Mouse (Mus musculus) hindbrain, postnatal 0 days (tissue): ENCODE data around the gene Slmap. TPM values are rescaled to one million over a fixed set of nuclear protein-coding genes. Genes with fewer than 3 reads are reported as not detected.

Experiments used
- ATAC-seq: fragments of 200-750 bp; cut with Nextera tagmentation; 2 replicates; pipeline ENCODE4 v1.8.0; 2017; ENCODE audit warnings: mild to moderate bottlenecking, moderate TSS enrichment, moderate library complexity
- DNase-seq: peaks from one replicate; pipeline ENCODE4 v3.0.0-alpha.2; 2015; ENCODE audit warnings: low spot score
- H3K27ac ChIP-seq: fragments of 300-500 bp; sonication (generic); 2 replicates; pipeline ENCODE4 v1.5.1; 2014; ENCODE audit warnings: mild to moderate bottlenecking
- H3K27me3 ChIP-seq: fragments of 300-500 bp; sonication (generic); 2 replicates; pipeline ENCODE4 v1.6.1; 2014; ENCODE audit warnings: low read length, mixed read lengths; ENCODE audit not compliant: insufficient read depth
- H3K36me3 ChIP-seq: fragments of 300-500 bp; sonication (generic); 2 replicates; pipeline ENCODE4 v1.6.1; 2014; ENCODE audit warnings: low read length, mixed read lengths; ENCODE audit not compliant: insufficient read depth
- H3K4me1 ChIP-seq: fragments of 300-500 bp; sonication (generic); 2 replicates; pipeline ENCODE4 v1.6.1; 2014; ENCODE audit warnings: antibody characterized with exemption, low read length, mixed read lengths; ENCODE audit not compliant: insufficient read depth
- H3K4me2 ChIP-seq: fragments of 300-500 bp; sonication (generic); 2 replicates; pipeline ENCODE4 v1.6.1; 2014; ENCODE audit warnings: low read depth, mild to moderate bottlenecking, low read length, moderate library complexity, mixed read lengths
- H3K4me3 ChIP-seq: fragments of 300-500 bp; sonication (generic); 2 replicates; pipeline ENCODE4 v1.5.1; 2014; ENCODE audit warnings: low read length
- H3K9ac ChIP-seq: fragments of 300-500 bp; sonication (generic); replicated peaks from 2 replicates; pipeline ENCODE4 v1.6.1; 2014; ENCODE audit warnings: mild to moderate bottlenecking, low read length, moderate library complexity, mixed read lengths
- H3K9me3 ChIP-seq: fragments of 300-500 bp; sonication (generic); 2 replicates; pipeline ENCODE4 v1.6.1; 2016; ENCODE audit warnings: low read length, mixed read lengths
- CTCF ChIP-seq: IDR thresholded peaks from 2 replicates; pipeline ENCODE4 v1.5.1; 2016; ENCODE audit warnings: antibody characterized with exemption, control low read depth, low read depth
- WGBS: fragments of 180-500 bp; shearing (Covaris S2); extraction: QIAGEN DNeasy Blood & Tissue Kit; methylation state at CpG from one replicate; pipeline ENCODE4 v1.1.7; 2014; 5-methylcytosine and 5-hydroxymethylcytosine counted together
- polyA plus RNA-seq: library from polyadenylated mRNA; unstranded; fragments of >200 nt; fragmentation: Nextera tagmentation; extraction: Ambion mirVana; gene quantifications from 2 replicates; pipeline ENCODE4 v1.2.1, GENCODE M21; 2015
- total RNA-seq: library from RNA; depleted of rRNA; stranded (reverse); fragments of >200 nt; gene quantifications from 2 replicates; pipeline ENCODE4 v1.2.3, GENCODE M21; 2014

Gene Slmap
- total and polyA plus RNA-seq, 2 experiments from 2014 or later = 11.7 to 16.1 TPM

GRCm38 (mm10) chr14:26441041-26441812 lies 93.5 kb downstream of the Slmap start:
- Histone ChIP-seq H3K9ac (no peak overlapping the region), H3K27me3 (no peaks in the 10 kb centered on the region), H3K9me3 (no peaks in the 10 kb centered on the region), H3K4me1 (no peaks in the 10 kb centered on the region), H3K4me3 (no peak overlapping the region), H3K27ac (no peak overlapping the region), H3K36me3 (no peaks in the 10 kb centered on the region), H3K4me2 (no peak overlapping the region)
- WGBS = 82% methylated on average over 2 of the region's 2 CpGs
- TF ChIP-seq CTCF = no peak
- ATAC-seq (no peak), DNase-seq (no peak)

GRCm38 (mm10) chr14:26439996-26440395 lies 94.7 kb downstream of the Slmap start:
- no peak for DNase-seq
- no peaks in the 10 kb centered on the region for H3K36me3 ChIP-seq
- H3K4me2 ChIP-seq = no peak overlapping the region
- no peaks in the 10 kb centered on the region for H3K27me3 ChIP-seq
- H3K9me3 ChIP-seq = no peaks in the 10 kb centered on the region
- H3K9ac ChIP-seq = no peak overlapping the region
- no peak for ATAC-seq
- no peak for TF ChIP-seq CTCF
- no peaks in the 10 kb centered on the region for H3K4me1 ChIP-seq
- H3K4me3 ChIP-seq = no peak overlapping the region
- H3K27ac ChIP-seq = no peak overlapping the region

GRCm38 (mm10) chr14:26437771-26438170 lies 97.0 kb downstream of the Slmap start:
- H3K9ac ChIP-seq = no peak overlapping the region
- no peaks in the 10 kb centered on the region for H3K27me3 ChIP-seq
- no peak for ATAC-seq
- H3K4me2 ChIP-seq = no peak overlapping the region
- no peak for DNase-seq
- H3K4me3 ChIP-seq = no peak overlapping the region
- no peak for TF ChIP-seq CTCF
- H3K27ac ChIP-seq = no peak overlapping the region
- H3K36me3 ChIP-seq = no peaks in the 10 kb centered on the region
- 88% methylated on average over 2 of the region's 2 CpGs for WGBS
- no peaks in the 10 kb centered on the region for H3K9me3 ChIP-seq
- no peaks in the 10 kb centered on the region for H3K4me1 ChIP-seq

GRCm38 (mm10) chr14:26436304-26436703 lies 98.4 kb downstream of the Slmap start:
- H3K4me3 ChIP-seq = no peak overlapping the region
- no peaks in the 10 kb centered on the region for H3K27me3 ChIP-seq
- DNase-seq (no peak), ATAC-seq (no peak)
- H3K4me2 ChIP-seq = no peak overlapping the region
- H3K36me3 ChIP-seq = no peaks in the 10 kb centered on the region
- H3K27ac ChIP-seq = no peak overlapping the region
- TF ChIP-seq CTCF = peak; percentile 61
- no peaks in the 10 kb centered on the region for H3K9me3 ChIP-seq
- H3K9ac ChIP-seq = no peak overlapping the region
- no peaks in the 10 kb centered on the region for H3K4me1 ChIP-seq

- H3K27me3 ChIP-seq = no peaks in the 10 kb centered on the region
- H3K9me3 ChIP-seq = no peaks in the 10 kb centered on the region
- H3K4me2 ChIP-seq = no peak overlapping the region
- H3K4me3 ChIP-seq = no peak overlapping the region
- H3K36me3 ChIP-seq = 0 out of 2 replicates have a peak, but pooled peaks cover under 1% of the 10 kb centered on the region
- no peak overlapping the region for H3K9ac ChIP-seq
- no peak overlapping the region for H3K27ac ChIP-seq
- no peak for DNase-seq
- 62% methylated on average over 2 of the region's 2 CpGs for WGBS
- no peaks in the 10 kb centered on the region for H3K4me1 ChIP-seq
- TF ChIP-seq CTCF = no peak
- no peak for ATAC-seq
Observed at GRCm38 (mm10) chr14:26432320-26432719, 102.4 kb downstream of the Slmap start.

DNA sequence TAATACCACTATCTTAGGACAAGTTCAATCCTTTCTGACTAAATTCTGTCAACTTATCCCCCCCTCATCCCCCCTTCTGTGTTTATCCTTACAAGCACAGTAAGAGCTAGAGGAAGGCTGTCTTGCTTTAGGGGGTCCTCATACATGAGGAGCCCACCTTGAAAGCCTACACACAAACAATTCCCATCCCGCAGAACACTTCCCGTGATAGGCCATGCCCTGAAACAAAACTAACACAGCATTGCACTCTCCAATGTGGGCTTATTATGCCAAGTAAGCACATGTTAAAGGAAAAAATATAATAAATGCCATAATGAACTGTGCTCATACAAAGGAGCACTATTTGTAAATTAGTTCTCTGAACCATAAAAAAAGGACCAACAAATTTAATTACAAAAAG lies 102.8 kb downstream of the Slmap start:
- Histone ChIP-seq H3K27me3 (no peaks in the 10 kb centered on the region), H3K36me3 (peaks cover 5% of the 10 kb centered on the region; the same call in 1 of the 2 replicates), H3K4me2 (no peak overlapping the region), H3K27ac (no peak overlapping the region), H3K4me1 (no peaks in the 10 kb centered on the region), H3K9ac (no peak overlapping the region), H3K4me3 (no peak overlapping the region), H3K9me3 (no peaks in the 10 kb centered on the region)
- 81% methylated on average over 2 of the region's 2 CpGs for WGBS
- TF ChIP-seq CTCF = no peak
- ATAC-seq (no peak), DNase-seq (no peak)

DNA sequence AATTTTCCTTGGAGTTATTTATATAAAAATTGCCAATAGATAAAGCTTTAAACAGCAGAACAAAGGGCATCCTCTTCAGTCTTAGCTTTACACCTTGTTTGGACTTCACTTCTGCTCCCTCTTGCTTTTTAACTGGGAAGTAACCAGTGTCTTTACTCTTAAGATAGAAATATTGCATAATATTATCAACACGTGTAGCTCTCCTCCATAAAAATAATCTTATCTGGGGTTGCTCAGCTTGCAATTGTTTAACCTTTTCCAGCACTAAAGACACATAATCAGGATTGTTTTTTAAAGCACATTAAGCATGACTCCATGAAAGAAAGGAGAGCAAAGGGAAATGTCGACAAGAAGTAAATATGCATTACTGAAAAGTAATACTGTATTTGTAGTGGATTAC lies 114.5 kb downstream of the Slmap start:
- no peak for ATAC-seq

More for the DNA sequence above, 114.5 kb downstream of the Slmap start:
- Histone ChIP-seq H3K27ac (no peak overlapping the region), H3K36me3 (peaks cover 20% of the 10 kb centered on the region), H3K9ac (no peak overlapping the region), H3K9me3 (no peaks in the 10 kb centered on the region), H3K4me3 (no peak overlapping the region), H3K4me1 (no peaks in the 10 kb centered on the region), H3K27me3 (no peaks in the 10 kb centered on the region), H3K4me2 (no peak overlapping the region)
- WGBS = 79% methylated on average over 2 of the region's 2 CpGs
- TF ChIP-seq CTCF = no peak
- no peak for DNase-seq
